Mouse (Mus musculus) layer of hippocampus, adult 2 months (tissue): ENCODE measurements around the gene Mpv17l. TPM values are rescaled to one million over a fixed set of nuclear protein-coding genes. Genes with fewer than 3 reads are reported as not detected.

Experiments
- DNase-seq, 2 experiments: peaks; one replicate each; pipeline ENCODE4 v3.0.0; 2022; ENCODE audit warnings: low spot score in 2 of 2
- H3K27ac ChIP-seq: fragments of 200-600 bp; 2 replicates; pipeline ENCODE4 v1.8.1; 2022
- H3K4me3 ChIP-seq: fragments of 200-600 bp; 2 replicates; pipeline ENCODE4 v1.8.1; 2022; ENCODE audit warnings: mild to moderate bottlenecking
- CTCF ChIP-seq: fragments of 200-600 bp; conservative IDR thresholded peaks from 2 replicates; pipeline ENCODE4 v1.8.1; 2022; ENCODE audit warnings: antibody characterized with exemption, mild to moderate bottlenecking, moderate library complexity
- long read RNA-seq, 2 experiments: library from polyadenylated mRNA; stranded (forward); transcript quantifications; one replicate each; pipeline ENCODE4 v2.0.0; 2021; ENCODE audit warnings: borderline mapping rate in 2 of 2
- total RNA-seq, 2 experiments: library from RNA; stranded (reverse); gene quantifications; 2 replicates each; pipeline ENCODE4 v1.2.3; 2021

Mpv17l gene
- total RNA-seq, result 10 to 100 TPM; 67.5 to 71.3 TPM
- long read RNA-seq, experiment 1, transcript Mpv17l-203 (4 exons, 3,089 nt), result minor isoform, 6 of 43 reads
- long read RNA-seq, experiment 1, transcript Mpv17l-201 (4 exons, 3,087 nt), result major isoform, 20 of 43 reads
- long read RNA-seq, experiment 1, partial matches to known transcripts, result 0 of 43 reads
- long read RNA-seq, experiment 1, other reads (novel, unspliced or antisense), result 12 of 43 reads
- long read RNA-seq, experiment 2, transcript Mpv17l-204 (4 exons, 2,155 nt), result minor isoform, 14 of 85 reads
- long read RNA-seq, experiment 2, transcript Mpv17l-201 (4 exons, 3,087 nt), result major isoform, 36 of 85 reads
- long read RNA-seq, experiment 2, transcript Mpv17l-203 (4 exons, 3,089 nt), result minor isoform, 13 of 85 reads
- long read RNA-seq, experiment 2, partial matches to known transcripts, result 0 of 85 reads
- long read RNA-seq, experiment 2, other reads (novel, unspliced or antisense), result 20 of 85 reads

GRCm38 (mm10) chr16:13902888-13903483, at the start of gene Mpv17l, which contains the start of gene Pdxdc1:
Gene Mpv17l, plus strand, starts transcription at chr16:13903161.
Gene Pdxdc1, minus strand, starts transcription at chr16:13903131.
- TF ChIP-seq CTCF, result no peak
- Histone ChIP-seq H3K4me3 (peak within 1 kb of the TSS; percentile 98), H3K27ac (peak within 1 kb of the TSS; percentile 96)
- peak; percentile 97 to 99 for DNase-seq

DNA sequence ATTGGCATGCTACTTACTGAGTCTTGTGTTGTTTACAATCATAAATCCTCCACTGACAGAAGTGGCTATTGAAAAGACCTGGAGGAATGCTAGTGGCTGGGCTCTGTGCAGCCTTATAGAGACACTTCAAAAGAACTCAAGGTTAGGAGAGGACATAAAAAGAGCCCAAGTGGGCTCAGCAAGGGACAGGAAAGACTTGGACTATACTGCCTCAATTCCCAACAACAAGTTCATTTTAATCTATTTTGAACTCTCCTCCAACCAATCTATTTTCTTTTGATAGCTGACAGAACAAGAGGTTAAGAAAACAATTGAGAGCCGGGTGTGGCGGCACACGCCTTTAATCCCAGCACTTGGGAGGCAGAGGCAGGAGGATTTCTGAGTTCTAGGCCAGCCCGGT, 49.1 kb upstream of the Mpv17l start:
- no peak overlapping the region for H3K4me3 ChIP-seq
- H3K27ac ChIP-seq, result no peak overlapping the region
- no peak for DNase-seq
- TF ChIP-seq CTCF, result no peak

DNA sequence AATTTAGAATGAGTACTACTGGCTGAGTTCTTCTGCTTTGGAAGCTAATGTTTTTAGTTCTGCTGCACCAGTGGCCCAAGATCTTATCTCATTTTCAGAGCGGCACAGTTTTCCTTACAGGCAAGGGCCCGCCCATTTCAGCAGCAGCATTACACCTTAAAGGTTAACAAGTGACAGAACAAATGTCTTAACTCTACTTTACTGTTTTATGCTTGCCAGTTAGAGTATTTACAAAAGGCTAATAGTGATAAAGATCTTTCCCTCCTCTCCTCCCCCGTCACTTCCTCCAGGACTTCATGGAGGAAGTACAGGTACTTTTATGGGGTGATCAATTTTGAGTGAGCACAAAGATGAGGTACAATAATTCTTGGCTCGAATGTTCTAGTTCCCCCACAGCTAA, 36.9 kb upstream of the Mpv17l start:
- TF ChIP-seq CTCF, result no peak
- DNase-seq, result no peak
- Histone ChIP-seq H3K4me3 (no peak overlapping the region), H3K27ac (no peak overlapping the region)

DNA sequence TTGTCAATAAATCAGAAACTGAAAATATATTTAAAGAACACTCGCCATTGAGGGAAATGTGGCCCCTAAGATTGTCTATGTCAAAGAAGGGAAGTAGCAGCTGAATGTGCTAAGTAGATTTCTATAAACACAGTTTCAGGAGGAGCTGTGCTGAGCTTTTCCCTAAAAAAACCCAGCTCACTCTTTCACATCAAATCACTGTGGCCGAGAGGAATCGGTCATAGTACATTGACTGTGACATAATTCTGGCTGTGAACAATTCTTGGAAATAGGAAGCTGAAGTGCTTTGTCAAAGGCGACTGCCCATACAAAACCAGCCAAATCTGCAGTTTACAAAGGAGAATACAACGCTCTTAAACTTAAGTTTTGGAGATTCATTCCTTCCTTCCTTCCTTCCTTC, 36.3 kb upstream of the Mpv17l start:
- Histone ChIP-seq H3K27ac (peak overlapping the region; percentile 84), H3K4me3 (no peak overlapping the region)
- no peak for TF ChIP-seq CTCF
- DNase-seq, result no peak

GRCm38 (mm10) chr16:13867406-13867805, 35.6 kb upstream of the Mpv17l start:
- peak overlapping the region; percentile 45 for H3K4me3 ChIP-seq
- DNase-seq, result peak; percentile 22 to 35
- peak overlapping the region; percentile 84 for H3K27ac ChIP-seq

DNA sequence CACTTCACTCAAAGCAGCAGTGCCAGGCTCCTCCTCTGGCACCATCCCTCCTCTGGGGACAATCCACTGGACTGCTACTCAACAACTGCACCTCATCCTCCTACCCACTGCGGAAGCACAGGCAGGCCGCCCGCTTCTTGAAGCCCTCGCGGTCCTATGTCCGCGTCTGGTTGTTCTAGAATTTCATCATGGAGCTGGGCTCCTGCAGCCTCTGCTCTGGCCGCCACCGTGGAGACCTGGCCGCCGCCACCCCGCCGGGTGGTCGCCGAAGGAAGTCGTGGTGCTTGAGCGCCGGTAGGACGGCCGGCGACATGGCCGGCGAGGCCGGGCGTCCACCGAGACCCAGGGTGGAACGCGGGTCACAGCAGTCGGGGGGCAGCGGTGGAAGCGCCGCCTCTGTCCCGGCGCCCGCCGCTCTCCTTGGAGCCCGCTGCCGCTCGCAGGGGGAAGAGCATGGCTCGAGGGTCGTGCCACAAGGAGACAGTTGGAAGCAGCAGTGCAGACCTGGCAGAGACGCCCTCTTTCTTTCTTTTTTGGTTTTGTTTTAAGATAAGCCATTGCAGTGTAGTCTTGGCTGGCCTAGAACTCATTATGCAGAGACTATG, 34.9 kb upstream of the Mpv17l start:
- Histone ChIP-seq H3K4me3 (peak overlapping the region; percentile 45), H3K27ac (peak overlapping the region; percentile 84)
- no peak for TF ChIP-seq CTCF
- no peak for DNase-seq

- DNase-seq, result peak in 1 of 2 experiments; percentile 18
- Histone ChIP-seq H3K4me3 (no peak overlapping the region), H3K27ac (no peak overlapping the region)
- TF ChIP-seq CTCF, result no peak
These were observed 27.5 kb upstream of the Mpv17l start for GRCm38 (mm10) chr16:13875483-13875882.

GRCm38 (mm10) chr16:13883094-13883774, 19.7 kb upstream of the Mpv17l start:
- TF ChIP-seq CTCF, result no peak
- Histone ChIP-seq H3K27ac (peak overlapping the region; percentile 25; the same call in 1 of the 2 replicates), H3K4me3 (no peak overlapping the region)
- DNase-seq, result no peak

- no peak for DNase-seq
- Histone ChIP-seq H3K4me3 (no peak overlapping the region), H3K27ac (no peak overlapping the region)
- TF ChIP-seq CTCF, result no peak
These were observed 12.5 kb upstream of the Mpv17l start for GRCm38 (mm10) chr16:13890449-13890848.

DNA sequence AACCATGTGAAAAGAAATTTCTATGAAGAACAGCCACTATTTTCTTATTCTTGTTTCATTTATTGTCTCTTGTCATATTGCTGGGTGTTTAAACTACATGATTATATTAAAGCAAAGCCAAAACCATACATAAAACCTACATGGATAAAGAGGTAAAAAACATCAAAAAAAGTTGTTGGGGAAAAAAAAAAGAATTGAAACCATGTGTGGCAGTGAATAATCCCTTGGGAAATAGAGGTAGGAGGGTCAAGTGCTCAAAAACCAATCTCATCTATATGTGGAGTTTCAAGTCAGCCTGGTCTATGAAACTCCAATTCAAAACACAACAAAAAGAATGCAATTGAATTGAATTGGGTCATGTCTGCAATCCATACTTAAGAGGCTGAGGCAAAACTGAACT, 10.1 kb upstream of the Mpv17l start:
- H3K27ac ChIP-seq, result no peak overlapping the region
- no peak for TF ChIP-seq CTCF
- H3K4me3 ChIP-seq, result no peak overlapping the region
- no peak for DNase-seq

- no peak for TF ChIP-seq CTCF
These were observed 8.9 kb upstream of the Mpv17l start for GRCm38 (mm10) chr16:13894097-13894496.

DNA sequence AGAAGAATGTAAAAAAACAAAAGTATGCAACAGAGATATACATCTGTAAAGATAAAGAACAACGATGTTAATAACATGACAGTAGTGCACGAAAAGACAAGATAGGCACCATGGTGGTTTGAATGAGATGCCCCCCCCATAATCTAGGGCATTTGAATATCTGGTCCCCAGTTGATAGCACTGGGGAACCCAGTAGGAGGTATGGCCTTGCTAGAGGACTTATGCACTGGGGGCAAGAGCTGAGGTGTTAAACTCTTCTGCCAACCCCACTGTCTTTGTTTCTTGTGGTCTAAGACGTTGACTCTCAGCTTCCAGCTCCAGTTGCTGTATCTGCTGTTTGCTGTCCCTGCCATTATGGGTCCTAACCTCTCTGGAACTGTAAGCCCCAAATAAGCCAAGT, 7.2 kb upstream of the Mpv17l start:
- DNase-seq, result no peak
- TF ChIP-seq CTCF, result no peak
- Histone ChIP-seq H3K27ac (no peak overlapping the region), H3K4me3 (no peak overlapping the region)

More at GRCm38 (mm10) chr16:13894097-13894496, 8.9 kb upstream of the Mpv17l start:
- Histone ChIP-seq H3K27ac (no peak overlapping the region), H3K4me3 (no peak overlapping the region)
- DNase-seq, result no peak

GRCm38 (mm10) chr16:13896357-13896756, 6.6 kb upstream of the Mpv17l start:
- no peak for TF ChIP-seq CTCF
- Histone ChIP-seq H3K27ac (no peak overlapping the region), H3K4me3 (no peak overlapping the region)
- no peak for DNase-seq
